In genomic region chr6:148392147-148392546, GRCm38 (mm10) we compare ENCODE assay signal across 13 mouse cellular contexts. TPM values are rescaled to one million over a fixed set of nuclear protein-coding genes. Genes with fewer than 3 reads are reported as not detected.
DNase-seq lines count a peak whose midpoint lies in the region; ATAC-seq and TF ChIP-seq lines count a peak whose summit lies in the region.
"Had no signal": no experiment of that assay in that cellular context is flagged by ENCODE, and none has a peak within 500 bp of the region (broad histone marks: within the 10 kb centered on the region; RNA-seq: fewer than 3 reads in every experiment).

No protein-coding gene starts in this region.

- DNase-seq in brain, embryonic 14.5 days (ENCODE audit: low read depth), result peak; percentile 84
- no peak for DNase-seq in frontal cortex, postnatal 25 days (ENCODE audit: low spot score in 2 of 2)
- DNase-seq in spleen, postnatal 4 days (ENCODE audit: low spot score in 2 of 2), result no peak
- DNase-seq in urinary bladder, postnatal 36 days (ENCODE audit: low spot score in 2 of 2), result no peak
- DNase-seq: adrenal gland, adult 8-10 months; gastrocnemius, postnatal 25 days; layer of hippocampus, adult 9-11 months had no signal

- WGBS in intestine, postnatal 0 days, result 51% methylated on average over 10 of the region's 10 CpGs
- WGBS in intestine, embryonic 15.5 days, result 53% methylated on average over 10 of the region's 10 CpGs
- 6% methylated on average over 10 of the region's 10 CpGs for WGBS in forebrain, embryonic 15.5 days
- 18% methylated on average over 10 of the region's 10 CpGs for WGBS in midbrain, embryonic 16.5 days

- TF ChIP-seq CTCF in intestine, postnatal 0 days (IDR thresholded peaks at IDR 0.05; ENCODE audit: low read depth), result 0 out of 2 replicates have a peak, but pooled peaks have one; percentile 11
- peak; percentile 11; the same call in 1 of the 2 replicates for TF ChIP-seq CTCF in brain, embryonic 14.5 days (IDR thresholded peaks at IDR 0.05; ENCODE audit: borderline replicate concordance, extremely low read depth, insufficient read depth, insufficient read length)

- H3K4me3 ChIP-seq in intestine, postnatal 0 days (ENCODE audit: low read depth, low read length), result no peak overlapping the region
- no peak overlapping the region for H3K4me3 ChIP-seq in intestine, embryonic 15.5 days (replicated peaks)
- H3K4me3 ChIP-seq in forebrain, embryonic 15.5 days, result no peak overlapping the region
- no peak overlapping the region for H3K4me3 ChIP-seq in midbrain, embryonic 16.5 days (ENCODE audit: low read depth, low read length)
- H3K4me3 ChIP-seq: liver, embryonic 15.5 days had no signal

- no peaks in the 10 kb centered on the region for H3K36me3 ChIP-seq in intestine, postnatal 0 days (ENCODE audit: control insufficient read depth, insufficient read depth)
- no peaks in the 10 kb centered on the region for H3K36me3 ChIP-seq in intestine, embryonic 15.5 days
- H3K36me3 ChIP-seq in forebrain, embryonic 15.5 days, result no peaks in the 10 kb centered on the region
- no peaks in the 10 kb centered on the region for H3K36me3 ChIP-seq in midbrain, embryonic 16.5 days (ENCODE audit: control insufficient read depth, insufficient read depth, low read length)
- H3K36me3 ChIP-seq: liver, embryonic 15.5 days had no signal

- no peak overlapping the region for H3K4me2 ChIP-seq in intestine, postnatal 0 days (replicated peaks; ENCODE audit: low read depth)
- no peak overlapping the region for H3K4me2 ChIP-seq in intestine, embryonic 15.5 days (replicated peaks)
- H3K4me2 ChIP-seq in forebrain, embryonic 15.5 days (replicated peaks), result peak overlapping the region; percentile 19; the same call in 1 of the 2 replicates
- peak overlapping the region; percentile 33 for H3K4me2 ChIP-seq in midbrain, embryonic 16.5 days (ENCODE audit: low read length)
- H3K4me2 ChIP-seq: liver, embryonic 15.5 days had no signal

- no peaks in the 10 kb centered on the region for H3K9me3 ChIP-seq in intestine, postnatal 0 days (ENCODE audit: control insufficient read depth)
- H3K9me3 ChIP-seq in intestine, embryonic 15.5 days, result no peaks in the 10 kb centered on the region
- H3K9me3 ChIP-seq in forebrain, embryonic 15.5 days, result no peaks in the 10 kb centered on the region
- no peaks in the 10 kb centered on the region for H3K9me3 ChIP-seq in midbrain, embryonic 16.5 days (replicated peaks; ENCODE audit: control insufficient read depth, low read length, poor library complexity, severe bottlenecking)
- H3K9me3 ChIP-seq: liver, embryonic 15.5 days had no signal

- H3K4me1 ChIP-seq in intestine, postnatal 0 days (replicated peaks; ENCODE audit: control insufficient read depth, insufficient read depth, low read length), result no peaks in the 10 kb centered on the region
- peaks cover 15% of the 10 kb centered on the region for H3K4me1 ChIP-seq in intestine, embryonic 15.5 days (replicated peaks)
- peaks cover 26% of the 10 kb centered on the region for H3K4me1 ChIP-seq in forebrain, embryonic 15.5 days
- H3K4me1 ChIP-seq in midbrain, embryonic 16.5 days (ENCODE audit: control insufficient read depth, insufficient read depth, low read length), result peaks cover 14% of the 10 kb centered on the region
- H3K4me1 ChIP-seq: liver, embryonic 15.5 days had no signal

- H3K9ac ChIP-seq in intestine, postnatal 0 days (ENCODE audit: low read depth, low read length), result no peak overlapping the region
- no peak overlapping the region for H3K9ac ChIP-seq in intestine, embryonic 15.5 days
- H3K9ac ChIP-seq in forebrain, embryonic 15.5 days (replicated peaks), result no peak overlapping the region
- 0 out of 2 replicates have a peak overlapping the region, but pooled peaks have one; percentile 35 for H3K9ac ChIP-seq in midbrain, embryonic 16.5 days (ENCODE audit: low read depth, low read length)
- H3K9ac ChIP-seq: liver, embryonic 15.5 days had no signal

- no peaks in the 10 kb centered on the region for H3K27me3 ChIP-seq in intestine, postnatal 0 days (replicated peaks; ENCODE audit: control insufficient read depth, insufficient read depth, low read length)
- no peaks in the 10 kb centered on the region for H3K27me3 ChIP-seq in intestine, embryonic 15.5 days (replicated peaks)
- no peaks in the 10 kb centered on the region for H3K27me3 ChIP-seq in forebrain, embryonic 15.5 days
- H3K27me3 ChIP-seq in midbrain, embryonic 16.5 days (ENCODE audit: control insufficient read depth, insufficient read depth, low read depth, low read length), result no peaks in the 10 kb centered on the region
- H3K27me3 ChIP-seq: CH12.LX; liver, embryonic 15.5 days had no signal

- no peak overlapping the region for H3K27ac ChIP-seq in intestine, postnatal 0 days (ENCODE audit: low read depth, low read length)
- H3K27ac ChIP-seq in intestine, embryonic 15.5 days, result no peak overlapping the region
- H3K27ac ChIP-seq in forebrain, embryonic 15.5 days (replicated peaks), result peak overlapping the region; percentile 63
- peak overlapping the region; percentile 47; the same call in 1 of the 2 replicates for H3K27ac ChIP-seq in midbrain, embryonic 16.5 days (ENCODE audit: low read length)
- H3K27ac ChIP-seq: liver, embryonic 15.5 days had no signal

- no peak for TF ChIP-seq POLR2A in brain, embryonic 14.5 days (IDR thresholded peaks at IDR 0.05; ENCODE audit: borderline replicate concordance, extremely low read depth, insufficient read depth, insufficient read length, poor library complexity, severe bottlenecking)

- no peak for ATAC-seq in intestine, postnatal 0 days
- no peak for ATAC-seq in intestine, embryonic 15.5 days
- peak; percentile 80 for ATAC-seq in forebrain, embryonic 15.5 days (replicated peaks)
- ATAC-seq in midbrain, embryonic 16.5 days, result peak; percentile 43

RNA-seq across cellular contexts. Expression of gene Tmtc1, which starts 52.0 kb away (rescaled TPM):
- 0.81 and 0.88 TPM in 2 replicates for polyA plus RNA-seq in intestine, postnatal 0 days (2015; fragmentation: Nextera tagmentation; extraction: Ambion mirVana)
- polyA plus RNA-seq in intestine, embryonic 15.5 days (2015; fragmentation: Nextera tagmentation; extraction: Ambion mirVana), result 1.6 and 2.0 TPM in 2 replicates
- polyA plus RNA-seq in brain, embryonic 14.5 days (2012; rRNA removed), result 5.4 and 11.8 TPM in 2 replicates
- polyA plus RNA-seq in forebrain, embryonic 15.5 days (2015; fragmentation: Nextera tagmentation; extraction: Ambion mirVana), result 2.6 TPM in 2 replicates
- 2.6 and 2.9 TPM in 2 replicates for polyA plus RNA-seq in midbrain, embryonic 16.5 days (2015; fragmentation: Nextera tagmentation; extraction: Ambion mirVana)

Comparison
In these comparisons a context has a peak if more than half of its experiments do, and no peak if none do; other contexts are left out.
1. ATAC-seq: peak in forebrain, embryonic 15.5 days (single experiment) and midbrain, embryonic 16.5 days (single experiment); none in intestine, postnatal 0 days (single experiment) and intestine, embryonic 15.5 days (single experiment).
2. H3K27ac ChIP-seq: peak in forebrain, embryonic 15.5 days (single experiment) and midbrain, embryonic 16.5 days (single experiment); none in intestine, postnatal 0 days (single experiment) and intestine, embryonic 15.5 days (single experiment).
3. H3K4me2 ChIP-seq: peak in forebrain, embryonic 15.5 days (single experiment) and midbrain, embryonic 16.5 days (single experiment); none in intestine, postnatal 0 days (single experiment) and intestine, embryonic 15.5 days (single experiment).